Mouse (Mus musculus) natural killer cell, adult 2 months (primary cell): ENCODE measurements at regions not wholly inside any gene's neighbourhood (a gene's known extent, or its start where the extent isn't known, plus 50 kb on each side); places are given as distances from the start of the nearest gene placed in this dataset.

Experiments
- DNase-seq, 2 experiments: peaks; one replicate each; pipeline ENCODE4 v3.0.0; 2022; ENCODE audit warnings: low spot score in 2 of 2

- DNase-seq, result no peak
These were observed 428.6 kb upstream of the Tnp1 start for GRCm38 (mm10) chr1:73444216-73444890.

DNA sequence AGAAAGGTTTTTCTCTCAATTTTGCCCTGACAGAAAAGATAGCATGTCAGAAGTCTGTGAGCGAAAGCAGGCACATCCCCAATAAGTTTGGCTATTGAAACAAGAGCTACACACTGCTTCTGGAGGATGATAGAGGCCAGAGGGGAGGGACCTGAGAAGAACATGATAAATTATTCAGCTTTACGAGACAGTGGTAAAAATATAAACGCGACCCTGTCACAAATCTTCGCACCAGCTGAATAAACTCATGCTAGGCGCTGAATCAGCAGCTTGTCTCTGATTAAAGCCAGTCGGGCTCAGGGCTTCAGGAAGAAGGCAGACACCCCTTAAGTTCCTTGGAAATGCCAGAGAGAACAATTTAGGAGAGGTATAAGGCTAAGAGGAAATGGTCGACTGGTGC lies 422.7 kb upstream of the Tnp1 start:
- DNase-seq, result no peak

DNA sequence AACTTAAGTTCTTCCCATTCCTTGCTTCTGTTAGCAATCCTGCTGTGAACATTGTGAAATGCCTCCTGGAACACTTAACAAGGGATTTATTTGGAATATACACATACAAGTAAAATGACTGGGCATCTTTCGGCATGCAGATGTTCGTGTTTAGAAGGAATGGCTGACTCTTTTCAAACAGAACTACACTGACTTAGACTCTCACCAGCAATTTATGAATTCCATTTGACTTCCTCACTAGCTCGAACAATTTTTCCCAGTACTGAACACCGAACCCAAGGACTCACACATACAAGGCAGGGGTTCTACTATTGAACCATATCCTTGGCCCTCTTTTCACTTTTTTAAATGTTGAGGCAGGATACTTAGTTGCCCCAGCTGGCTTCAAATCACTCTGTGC lies 412.4 kb upstream of the Tnp1 start:
- no peak for DNase-seq

DNA sequence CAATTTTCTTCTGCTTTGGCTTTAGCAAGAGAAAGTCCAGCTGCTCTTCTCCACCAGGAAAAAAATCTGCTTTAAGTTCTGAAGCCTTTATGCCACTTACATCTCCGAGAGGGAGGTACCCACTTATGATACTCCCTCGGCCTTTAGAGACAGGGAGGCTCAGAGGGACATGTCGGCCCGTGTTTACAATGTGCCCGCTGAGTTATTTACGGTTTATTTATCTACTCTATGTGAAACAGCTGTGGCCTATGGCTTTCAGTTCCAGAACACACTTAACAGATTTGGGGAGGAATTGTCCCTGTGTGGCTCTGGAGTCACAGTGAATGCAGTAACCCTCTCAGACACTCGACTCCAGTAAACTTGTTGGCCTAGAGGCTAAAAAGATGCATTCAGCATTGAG lies 409.3 kb upstream of the Tnp1 start:
- no peak for DNase-seq

- no peak for DNase-seq
These were observed 402.5 kb upstream of the Tnp1 start for GRCm38 (mm10) chr1:73418196-73418595.

GRCm38 (mm10) chr1:73411452-73411851 lies 395.7 kb upstream of the Tnp1 start:
- DNase-seq, result no peak

GRCm38 (mm10) chr1:73399178-73399577 lies 383.5 kb upstream of the Tnp1 start:
- DNase-seq, result no peak

DNA sequence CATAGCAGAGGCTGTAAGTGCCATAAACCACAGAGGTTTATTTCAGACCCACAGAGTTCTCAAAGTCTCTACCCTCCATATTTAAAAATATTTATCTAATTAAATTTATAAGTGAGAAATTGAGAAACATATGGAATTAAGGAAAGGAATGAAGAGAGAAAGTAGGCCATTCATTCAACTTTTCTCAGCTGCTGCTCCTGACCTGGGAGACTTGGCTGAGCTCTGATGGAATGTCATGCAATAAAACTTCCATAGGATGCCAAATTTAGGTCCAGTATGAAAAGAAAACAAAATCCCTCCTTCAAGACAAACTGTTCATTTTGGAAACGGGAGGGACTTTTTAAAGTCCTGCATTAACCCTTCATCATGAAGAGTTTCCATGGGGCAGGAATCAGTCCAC lies 379.3 kb upstream of the Tnp1 start:
- DNase-seq, result no peak

DNA sequence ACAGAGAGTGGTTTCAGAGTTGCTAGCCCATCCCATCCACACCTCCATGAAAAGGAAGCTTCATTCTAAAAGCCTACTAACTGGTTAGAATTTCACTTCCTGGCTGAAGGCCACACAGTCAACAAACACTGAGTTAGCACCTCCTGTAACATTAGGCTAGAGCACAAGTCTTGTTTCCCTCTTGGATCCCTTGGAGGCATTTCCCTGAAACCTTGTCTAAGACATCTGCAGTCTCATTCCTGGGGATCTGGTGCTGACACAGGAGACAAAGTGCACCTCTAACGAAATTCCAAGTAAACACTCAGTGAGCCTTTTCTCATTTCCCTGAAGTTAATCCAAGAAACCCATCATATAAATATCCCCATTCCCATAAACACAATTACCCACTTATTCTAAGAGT lies 378.8 kb upstream of the Tnp1 start:
- no peak for DNase-seq

DNA sequence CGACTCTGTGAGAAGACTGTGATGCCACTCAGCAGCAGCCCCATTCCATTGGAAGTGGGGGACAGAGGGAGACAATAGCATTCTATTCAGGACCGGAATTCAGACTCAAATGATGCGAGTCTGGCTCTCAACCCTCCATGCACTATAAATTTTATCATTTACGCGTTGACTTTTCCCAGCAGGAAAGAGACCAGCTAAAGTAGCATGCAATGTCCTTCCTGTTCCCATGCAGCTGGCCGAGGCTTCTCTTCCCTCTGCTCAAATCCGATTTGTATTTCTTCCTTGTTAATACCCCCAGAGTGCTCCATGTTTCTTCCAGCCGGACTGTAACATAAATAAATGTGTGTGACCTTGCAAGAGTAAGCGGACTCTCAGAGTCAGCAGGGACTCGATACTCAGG lies 376.4 kb upstream of the Tnp1 start:
- DNase-seq, result no peak

GRCm38 (mm10) chr1:73389976-73390375 lies 374.3 kb upstream of the Tnp1 start:
- no peak for DNase-seq

DNA sequence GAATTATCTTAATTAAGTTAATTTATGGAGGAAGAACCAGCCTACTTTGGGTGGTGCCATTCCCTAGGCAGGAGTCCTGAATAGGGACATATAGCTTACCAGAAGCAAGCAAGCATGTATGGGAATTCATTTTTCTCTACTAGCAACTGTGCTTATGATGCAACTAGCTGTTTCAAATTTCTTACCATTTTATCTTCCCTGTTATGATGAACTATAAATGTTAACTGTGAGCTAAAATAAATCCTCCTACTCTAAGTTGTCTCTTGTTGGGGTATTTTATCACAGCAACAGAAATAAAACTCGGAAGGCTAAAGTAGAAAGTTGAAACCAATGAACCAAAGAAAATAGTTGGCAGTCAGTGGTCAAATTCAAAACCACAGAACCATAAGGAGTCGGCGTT lies 373.5 kb upstream of the Tnp1 start:
- DNase-seq, result no peak

DNA sequence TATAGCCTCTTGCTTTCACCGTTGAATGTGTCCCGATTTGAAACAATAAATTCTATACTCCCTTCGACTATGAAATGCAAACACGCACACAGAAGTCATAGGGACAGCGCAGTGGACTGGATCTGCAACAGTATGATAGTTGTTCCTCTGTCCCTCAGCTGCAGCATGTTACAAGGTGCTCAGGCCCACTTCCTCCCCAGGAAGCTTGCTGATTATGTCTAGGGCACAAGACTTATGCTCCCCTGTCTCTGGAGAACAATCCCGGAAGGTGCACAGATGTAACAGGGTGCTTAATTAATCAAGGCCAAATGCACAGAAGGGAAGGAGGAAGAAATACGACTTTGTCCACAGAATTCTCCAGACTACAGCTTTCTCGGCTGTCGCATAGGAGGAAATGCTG lies 365.9 kb upstream of the Tnp1 start:
- DNase-seq, result no peak

DNA sequence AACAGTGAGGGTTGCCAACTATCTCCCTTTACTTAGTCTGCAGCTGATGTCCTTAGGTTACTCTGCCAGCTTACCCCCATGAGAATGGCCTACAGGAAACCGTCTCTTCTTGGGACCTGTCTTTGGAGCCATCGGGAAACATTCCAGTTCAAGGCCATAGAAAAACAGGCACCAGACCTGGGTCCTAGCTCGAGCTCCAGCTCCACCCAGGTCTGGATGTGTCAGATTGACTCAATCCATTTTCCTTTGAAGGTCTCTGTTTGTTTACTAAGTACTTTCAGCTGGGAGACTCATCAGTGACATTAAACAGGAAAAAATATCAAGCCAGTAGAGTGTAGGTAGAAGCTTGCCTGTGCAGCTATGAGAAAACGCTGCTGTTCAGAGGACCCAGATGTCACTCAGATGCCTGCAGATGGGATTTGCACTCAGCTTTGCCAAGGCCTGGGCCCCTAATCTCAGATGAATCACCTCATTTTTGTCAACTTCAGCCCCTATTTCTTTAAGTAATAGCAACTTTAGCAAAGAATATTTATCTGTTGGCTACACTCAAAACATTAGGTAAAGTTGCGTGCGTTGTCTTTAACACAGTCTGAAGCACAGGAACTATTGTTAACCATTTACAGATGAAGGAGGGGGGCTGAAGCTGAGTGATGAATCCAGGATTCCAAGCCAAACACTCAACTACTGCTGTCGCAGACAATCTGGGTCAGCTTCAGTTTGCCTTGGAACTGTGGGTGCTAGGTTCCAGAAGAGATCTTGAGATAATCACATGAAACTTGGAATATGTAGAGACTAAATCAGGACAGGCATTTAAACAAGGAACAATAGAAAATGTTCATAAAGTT lies 359.0 kb upstream of the Tnp1 start:
- no peak for DNase-seq

GRCm38 (mm10) chr1:73368222-73368621 lies 352.5 kb upstream of the Tnp1 start:
- no peak for DNase-seq

GRCm38 (mm10) chr1:73365842-73366241 lies 350.1 kb upstream of the Tnp1 start:
- DNase-seq, result no peak

- no peak for DNase-seq
These were observed 348.6 kb upstream of the Tnp1 start for GRCm38 (mm10) chr1:73364300-73364683.

DNA sequence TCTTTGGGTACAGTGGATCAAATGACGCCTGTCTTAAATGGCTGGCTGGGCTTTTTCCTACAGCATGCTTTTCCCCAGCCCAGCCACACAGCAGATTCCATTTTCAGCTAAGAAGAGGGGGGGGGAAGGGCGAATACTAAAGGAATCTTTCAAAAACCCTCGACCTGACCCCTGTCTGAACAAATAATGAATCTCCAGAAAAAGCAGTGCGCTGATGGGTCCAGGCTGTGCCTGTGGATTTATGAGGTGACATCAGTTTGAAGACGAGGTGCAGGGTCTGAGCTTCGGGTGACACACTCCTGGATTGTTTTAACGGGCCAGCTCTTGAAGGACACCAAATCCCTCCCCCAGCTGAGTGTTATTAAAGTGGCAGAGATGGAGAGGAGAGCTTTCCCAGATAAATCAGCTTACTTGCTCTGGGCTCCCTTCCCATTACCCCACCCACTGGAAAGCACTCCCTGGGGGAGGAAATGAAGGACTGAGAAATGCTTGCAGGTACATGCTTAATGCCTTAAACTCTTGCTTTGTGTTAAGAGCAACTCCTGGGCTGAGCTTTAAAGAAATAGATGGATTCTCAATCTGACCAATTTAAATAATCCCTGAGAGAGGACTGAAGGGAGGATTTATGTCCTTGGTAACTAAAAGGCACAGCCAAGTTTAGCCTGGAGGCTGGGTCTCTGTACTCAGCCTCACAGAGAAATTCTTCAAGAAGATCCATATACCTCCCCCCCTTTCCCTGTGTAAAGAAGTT lies 348.0 kb upstream of the Tnp1 start:
- DNase-seq, result no peak

GRCm38 (mm10) chr1:73362122-73362521 lies 346.4 kb upstream of the Tnp1 start:
- no peak for DNase-seq

GRCm38 (mm10) chr1:73361300-73361699 lies 345.6 kb upstream of the Tnp1 start:
- no peak for DNase-seq

GRCm38 (mm10) chr1:73354447-73354846 lies 338.7 kb upstream of the Tnp1 start:
- no peak for DNase-seq

GRCm38 (mm10) chr1:73348476-73348875 lies 332.8 kb upstream of the Tnp1 start:
- DNase-seq, result no peak

- DNase-seq, result no peak
These were observed 328.9 kb upstream of the Tnp1 start for GRCm38 (mm10) chr1:73344587-73344986.
